Mouse (Mus musculus) kidney, embryonic 16.5 days (tissue): ENCODE data around the gene Olfr599. TPM values are rescaled to one million over a fixed set of nuclear protein-coding genes. Genes with fewer than 3 reads are reported as not detected.
"Not testable (repeated sequence)": the region's sequence is repeated elsewhere in the genome, so short reads cannot be mapped to it uniquely, and the experiment has no call there.

ENCODE experiments used
- ATAC-seq: fragments of 200-750 bp; cut with Nextera tagmentation; 2 replicates; pipeline ENCODE4 v1.8.0; 2017; ENCODE audit warnings: moderate TSS enrichment; ENCODE audit not compliant: low FRiP score, low TSS enrichment
- H3K27ac ChIP-seq: fragments of 300-500 bp; sonication (generic); 2 replicates; pipeline ENCODE4 v1.5.1; 2014; ENCODE audit warnings: low read length
- H3K27me3 ChIP-seq: fragments of 300-500 bp; sonication (generic); 2 replicates; pipeline ENCODE4 v1.6.1; 2014; ENCODE audit warnings: low read length, control low read depth, mixed read lengths; ENCODE audit not compliant: insufficient read depth
- H3K36me3 ChIP-seq: fragments of 300-500 bp; sonication (generic); 2 replicates; pipeline ENCODE4 v1.6.1; 2014; ENCODE audit warnings: low read length, control low read depth, mixed read lengths; ENCODE audit not compliant: insufficient read depth
- H3K4me1 ChIP-seq: fragments of 300-500 bp; sonication (generic); 2 replicates; pipeline ENCODE4 v1.6.1; 2014; ENCODE audit warnings: low read length, control low read depth, mixed read lengths; ENCODE audit not compliant: insufficient read depth
- H3K4me2 ChIP-seq: fragments of 300-500 bp; sonication (generic); replicated peaks from 2 replicates; pipeline ENCODE4 v1.6.1; 2014; ENCODE audit warnings: low read depth, low read length
- H3K4me3 ChIP-seq: fragments of 300-500 bp; sonication (generic); 2 replicates; pipeline ENCODE4 v1.5.1; 2014; ENCODE audit warnings: mild to moderate bottlenecking, low read length
- H3K9ac ChIP-seq: fragments of 300-500 bp; sonication (generic); replicated peaks from 2 replicates; pipeline ENCODE4 v1.6.1; 2014; ENCODE audit warnings: low read length
- H3K9me3 ChIP-seq: fragments of 300-500 bp; sonication (generic); 2 replicates; pipeline ENCODE4 v1.6.1; 2016; ENCODE audit warnings: low read length, control low read depth
- WGBS: fragments of 180-500 bp; shearing (Covaris S2); extraction: QIAGEN DNeasy Blood & Tissue Kit; methylation state at CpG from one replicate; pipeline ENCODE4 v1.1.7; 2014; 5-methylcytosine and 5-hydroxymethylcytosine counted together
- polyA plus RNA-seq: library from polyadenylated mRNA; unstranded; fragments of >200 nt; fragmentation: Nextera tagmentation; extraction: Ambion mirVana; gene quantifications from 2 replicates; pipeline ENCODE4 v1.2.1, GENCODE M21; 2015

The Olfr599 gene
- polyA plus RNA-seq, result not detected in 2 replicates

- H3K27me3 ChIP-seq, result no peaks in the 10 kb centered on the region
- H3K4me2 ChIP-seq, result no peak within 1 kb of the TSS
- H3K36me3 ChIP-seq, result no peaks in the 10 kb centered on the region
- H3K9me3 ChIP-seq, result no peaks in the 10 kb centered on the region
- no peak within 1 kb of the TSS for H3K4me3 ChIP-seq
- no peak for ATAC-seq
- H3K27ac ChIP-seq, result no peak within 1 kb of the TSS
- WGBS, result 91% methylated on average over 1 of the region's 1 CpGs
- H3K4me1 ChIP-seq, result no peaks in the 10 kb centered on the region
- H3K9ac ChIP-seq, result no peak within 1 kb of the TSS
These were observed at the start of gene Olfr599 for GRCm38 (mm10) chr7:103335617-103336016. TSS of gene Olfr599 (plus strand) at chr7:103335917.

DNA sequence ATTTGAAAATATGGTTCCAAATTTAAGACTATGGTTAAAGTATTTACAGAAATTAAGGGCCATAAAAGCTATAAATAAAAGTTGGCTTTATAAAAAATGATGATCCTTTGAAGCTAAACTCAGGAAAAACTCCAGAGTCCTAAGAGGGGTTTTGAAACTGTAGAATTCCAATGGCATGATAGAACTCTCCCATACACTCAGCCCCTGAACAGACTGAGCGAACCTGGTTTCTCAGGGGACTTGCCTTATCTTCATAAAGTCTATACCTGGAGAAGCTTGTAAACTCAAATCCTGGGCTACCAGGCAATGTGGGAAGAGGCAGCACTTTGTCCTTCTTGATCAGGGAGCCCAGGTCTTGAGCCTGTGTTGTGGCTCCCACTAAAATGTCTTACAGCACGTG, 30.4 kb upstream of the Olfr599 start, which contains the start of gene Olfr596:
Olfr596 (plus strand) TSS at position 301 of the 400 bp plus-strand sequence.
- not testable (repeated sequence) for H3K36me3 ChIP-seq, H3K4me3 ChIP-seq, H3K4me1 ChIP-seq, ATAC-seq, H3K27me3 ChIP-seq, H3K27ac ChIP-seq, H3K4me2 ChIP-seq, H3K9me3 ChIP-seq, H3K9ac ChIP-seq
- 87% methylated on average over 2 of the region's 2 CpGs for WGBS

- ATAC-seq, H3K9me3 ChIP-seq: not testable (repeated sequence)
- 89% methylated on average over 2 of the region's 2 CpGs for WGBS
These were observed 19.7 kb upstream of the Olfr599 start, which contains the start of gene Olfr597 for GRCm38 (mm10) chr7:103316015-103316414. TSS of gene Olfr597 (plus strand) at chr7:103316315.

DNA sequence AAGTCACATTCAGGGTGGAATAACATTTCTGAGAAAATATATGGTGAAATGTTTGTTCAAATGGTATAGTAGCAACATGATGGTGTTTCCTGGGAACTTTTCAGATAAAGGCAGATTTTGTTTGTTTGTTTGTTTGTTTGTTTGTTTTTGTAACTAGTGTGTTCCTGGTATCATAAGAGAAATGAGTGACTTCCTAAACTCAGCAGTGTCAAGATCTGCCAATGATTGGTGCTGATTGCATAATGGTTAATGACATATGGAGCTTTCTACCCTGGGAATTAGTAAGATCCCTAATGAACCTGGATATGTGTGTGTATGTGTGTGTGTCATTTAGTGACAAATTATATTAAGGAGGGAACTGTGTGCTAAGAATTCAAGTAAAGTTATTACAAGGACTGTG, 12.4 kb upstream of the Olfr599 start, which contains the start of gene Olfr598:
Olfr598 (plus strand) TSS at position 301 of the 400 bp plus-strand sequence.
- Histone ChIP-seq H3K4me1 (no peaks in the 10 kb centered on the region), H3K27me3 (no peaks in the 10 kb centered on the region), H3K9ac (no peak within 1 kb of the TSS), H3K4me2 (no peak within 1 kb of the TSS), H3K27ac (no peak within 1 kb of the TSS), H3K36me3 (no peaks in the 10 kb centered on the region), H3K9me3 (no peaks in the 10 kb centered on the region), H3K4me3 (no peak within 1 kb of the TSS)
- ATAC-seq, result no peak

More at GRCm38 (mm10) chr7:103316015-103316414, 19.7 kb upstream of the Olfr599 start, which contains the start of gene Olfr597:
- H3K4me3 ChIP-seq, H3K9ac ChIP-seq, H3K4me1 ChIP-seq, H3K27ac ChIP-seq, H3K4me2 ChIP-seq, H3K36me3 ChIP-seq, H3K27me3 ChIP-seq: not testable (repeated sequence)

DNA sequence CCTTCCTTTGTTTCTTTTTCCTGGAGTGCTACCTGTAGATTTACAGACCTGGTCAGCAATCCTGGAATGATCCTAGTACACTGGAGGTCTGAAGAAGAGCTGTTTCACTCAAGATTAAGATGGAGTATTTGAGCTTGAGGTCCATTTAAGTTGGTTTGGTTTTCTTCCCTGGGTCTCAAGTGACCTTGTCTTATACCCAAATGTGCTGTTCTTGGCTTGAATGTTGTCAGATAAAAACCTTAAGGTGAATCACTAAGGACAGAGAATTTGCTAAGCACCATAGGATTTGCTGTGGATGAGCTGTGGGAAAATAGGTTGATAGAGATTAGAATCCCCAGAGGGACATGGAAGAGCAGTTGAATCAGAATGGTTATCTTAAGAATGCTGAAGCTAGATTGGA, 13.9 kb downstream of the Olfr599 start, which contains the start of gene Olfr600:
Olfr600 (minus strand) TSS at position 101 of the 400 bp plus-strand sequence.
- no peak within 1 kb of the TSS for H3K4me2 ChIP-seq
- H3K27me3 ChIP-seq, result no peaks in the 10 kb centered on the region
- no peak for ATAC-seq
- no peak within 1 kb of the TSS for H3K4me3 ChIP-seq
- H3K9me3 ChIP-seq, result no peaks in the 10 kb centered on the region
- no peak within 1 kb of the TSS for H3K27ac ChIP-seq
- no peak within 1 kb of the TSS for H3K9ac ChIP-seq
- H3K36me3 ChIP-seq, result no peaks in the 10 kb centered on the region
- H3K4me1 ChIP-seq, result no peaks in the 10 kb centered on the region

DNA sequence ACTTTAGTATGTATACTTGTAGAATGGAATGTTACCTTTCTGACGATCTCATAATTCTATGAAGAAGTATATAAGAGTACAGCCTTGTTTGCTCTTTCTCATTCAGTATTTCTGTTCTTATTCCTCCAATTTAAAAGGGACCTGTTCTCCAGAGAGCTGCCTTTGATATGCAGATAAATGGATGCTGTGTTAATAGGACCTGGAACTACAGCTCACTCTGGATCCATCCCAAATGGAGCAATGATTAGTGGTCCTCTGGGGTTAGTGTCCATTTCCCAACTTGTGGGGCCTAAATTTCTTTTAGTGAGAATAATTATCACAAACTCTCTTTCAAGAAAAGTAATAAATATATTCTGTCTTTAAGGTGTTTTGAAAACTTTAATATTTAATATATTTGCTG, 26.8 kb downstream of the Olfr599 start, which contains the start of gene Olfr601:
Olfr601 (minus strand) TSS at position 101 of the 400 bp plus-strand sequence.
- no peak within 1 kb of the TSS for H3K4me3 ChIP-seq
- no peaks in the 10 kb centered on the region for H3K9me3 ChIP-seq
- H3K36me3 ChIP-seq, result no peaks in the 10 kb centered on the region
- WGBS, result 93% methylated on average over 1 of the region's 1 CpGs
- H3K9ac ChIP-seq, result no peak within 1 kb of the TSS
- no peaks in the 10 kb centered on the region for H3K27me3 ChIP-seq
- H3K4me1 ChIP-seq, result no peaks in the 10 kb centered on the region
- H3K4me2 ChIP-seq, result no peak within 1 kb of the TSS
- ATAC-seq, result no peak
- H3K27ac ChIP-seq, result no peak within 1 kb of the TSS

GRCm38 (mm10) chr7:103386077-103386476, 50.4 kb downstream of the Olfr599 start, which contains the start of gene Olfr603:
TSS of gene Olfr603 (minus strand) at chr7:103386177.
- H3K36me3 ChIP-seq, result no peaks in the 10 kb centered on the region
- no peaks in the 10 kb centered on the region for H3K27me3 ChIP-seq
- no peak for ATAC-seq
- no peaks in the 10 kb centered on the region for H3K4me1 ChIP-seq
- H3K9me3 ChIP-seq, result no peaks in the 10 kb centered on the region
- no peak within 1 kb of the TSS for H3K4me2 ChIP-seq
- no peak within 1 kb of the TSS for H3K9ac ChIP-seq
- H3K4me3 ChIP-seq, result no peak within 1 kb of the TSS
- H3K27ac ChIP-seq, result no peak within 1 kb of the TSS

Other genes with a start within 250 kb of the Olfr599 start
- gene Olfr585, start 238.2 kb upstream of the Olfr599 start, polyA plus RNA-seq, result not detected in 2 replicates
- not detected in 2 replicates for gene Olfr586, start 210.3 kb upstream of the Olfr599 start, polyA plus RNA-seq
- gene Olfr588-ps1, start 195.0 kb upstream of the Olfr599 start, polyA plus RNA-seq, result not detected in 2 replicates
- gene Olfr589, start 179.6 kb upstream of the Olfr599 start, polyA plus RNA-seq, result not detected in 2 replicates
- gene Olfr591, start 157.6 kb upstream of the Olfr599 start, polyA plus RNA-seq, result not detected in 2 replicates
- not detected in 2 replicates for gene Olfr592, start 151.1 kb upstream of the Olfr599 start, polyA plus RNA-seq
- not detected in 2 replicates for gene Olfr593, start 124.1 kb upstream of the Olfr599 start, polyA plus RNA-seq
- not detected in 2 replicates for gene Olfr594, start 118.9 kb upstream of the Olfr599 start, polyA plus RNA-seq
- gene Usp17ld, start 83.4 kb upstream of the Olfr599 start, polyA plus RNA-seq, result not detected in 2 replicates
- not detected in 2 replicates for gene Olfr596, start 30.3 kb upstream of the Olfr599 start, polyA plus RNA-seq
- gene Olfr597, start 19.6 kb upstream of the Olfr599 start, polyA plus RNA-seq, result not detected in 2 replicates
- gene Olfr598, start 12.3 kb upstream of the Olfr599 start, polyA plus RNA-seq, result not detected in 2 replicates
- gene Olfr600, start 13.8 kb downstream of the Olfr599 start, polyA plus RNA-seq, result not detected in 2 replicates
- gene Olfr601, start 26.7 kb downstream of the Olfr599 start, polyA plus RNA-seq, result not detected in 2 replicates
- gene Olfr603, start 50.3 kb downstream of the Olfr599 start, polyA plus RNA-seq, result not detected in 2 replicates
- gene Usp17lc, start 79.2 kb downstream of the Olfr599 start, polyA plus RNA-seq, result not detected in 2 replicates
- not detected in 2 replicates for gene Olfr605, start 109.5 kb downstream of the Olfr599 start, polyA plus RNA-seq
- not detected in 2 replicates for gene Olfr606, start 113.1 kb downstream of the Olfr599 start, polyA plus RNA-seq
- not detected in 2 replicates for gene Olfr607, start 128.2 kb downstream of the Olfr599 start, polyA plus RNA-seq
- gene Olfr608, start 134.0 kb downstream of the Olfr599 start, polyA plus RNA-seq, result not detected in 2 replicates
- gene Olfr609, start 162.1 kb downstream of the Olfr599 start, polyA plus RNA-seq, result not detected in 2 replicates
- not detected in 2 replicates for gene Olfr610, start 176.2 kb downstream of the Olfr599 start, polyA plus RNA-seq
- gene Olfr611, start 184.9 kb downstream of the Olfr599 start, polyA plus RNA-seq, result not detected in 2 replicates
- not detected in 2 replicates for gene Olfr612, start 206.8 kb downstream of the Olfr599 start, polyA plus RNA-seq
- not detected in 2 replicates for gene Olfr613, start 212.2 kb downstream of the Olfr599 start, polyA plus RNA-seq
- not detected in 2 replicates for gene Olfr615, start 220.2 kb downstream of the Olfr599 start, polyA plus RNA-seq
- gene Olfr616, start 233.2 kb downstream of the Olfr599 start, polyA plus RNA-seq, result not detected in 2 replicates
- gene Olfr617, start 237.1 kb downstream of the Olfr599 start, polyA plus RNA-seq, result not detected in 2 replicates